Mouse (Mus musculus): ENCODE measurements around the gene Gm10197. TPM values are rescaled to one million over a fixed set of nuclear protein-coding genes. Genes with fewer than 3 reads are reported as not detected.

The Gm10197 gene
- total RNA-seq, 4 experiments from 2014 or later: not detected

DNA sequence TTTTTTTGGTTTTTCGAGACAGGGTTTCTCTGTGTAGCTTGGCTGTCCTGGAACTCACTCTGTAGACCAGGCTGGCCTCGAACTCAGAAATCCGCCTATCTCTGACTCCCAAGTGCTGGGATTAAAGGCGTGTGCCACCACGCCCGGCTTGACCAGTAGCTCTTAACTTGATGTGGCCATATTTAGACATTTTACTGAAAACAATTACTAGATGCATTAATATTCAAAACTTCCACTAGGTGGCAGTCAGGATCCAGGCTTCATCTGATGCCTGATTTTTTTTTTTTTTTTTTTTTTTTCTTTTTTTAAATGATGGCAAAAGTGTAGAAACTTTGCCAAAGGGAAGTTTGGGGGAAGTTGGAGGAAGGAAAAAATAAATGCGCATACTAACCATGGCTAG, 23.0 kb upstream of the Gm10197 start:
- DNase-seq (ENCODE audit: low spot score): peak; percentile 75

- DNase-seq (ENCODE audit: low spot score): no peak
Measured at GRCm38 (mm10) chr19:53393646-53394045, 22.1 kb upstream of the Gm10197 start.

DNA sequence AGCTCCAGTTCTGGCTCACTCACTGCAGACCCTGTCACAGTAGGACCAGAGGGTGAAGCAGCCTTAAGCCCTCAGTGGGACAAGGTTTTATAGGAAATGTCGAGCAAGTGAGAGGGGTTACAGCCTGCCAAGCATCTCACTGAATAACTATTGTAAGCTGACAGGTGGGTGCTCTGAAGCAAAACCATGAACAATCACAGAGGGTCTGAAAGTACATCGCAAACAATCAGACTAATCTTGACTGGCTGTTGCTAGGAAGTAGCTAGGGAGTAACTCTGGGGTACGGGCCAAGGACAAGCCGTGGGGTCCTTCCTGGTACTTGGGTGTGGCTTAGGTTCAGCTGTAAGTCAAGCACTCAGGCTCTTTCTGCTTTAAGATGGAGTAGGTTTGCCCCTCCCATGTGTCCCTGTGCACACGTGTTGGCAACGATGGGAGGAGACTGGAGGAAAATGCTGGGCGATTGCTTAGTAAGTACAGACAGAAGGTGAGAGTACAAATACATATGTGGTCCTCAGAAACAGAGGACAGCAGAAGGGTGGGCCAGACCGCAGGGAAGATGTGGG, 21.3 kb upstream of the Gm10197 start:
- no peak for DNase-seq (ENCODE audit: low spot score)

GRCm38 (mm10) chr19:53391787-53392186, 20.2 kb upstream of the Gm10197 start:
- DNase-seq (ENCODE audit: low spot score): no peak

DNA sequence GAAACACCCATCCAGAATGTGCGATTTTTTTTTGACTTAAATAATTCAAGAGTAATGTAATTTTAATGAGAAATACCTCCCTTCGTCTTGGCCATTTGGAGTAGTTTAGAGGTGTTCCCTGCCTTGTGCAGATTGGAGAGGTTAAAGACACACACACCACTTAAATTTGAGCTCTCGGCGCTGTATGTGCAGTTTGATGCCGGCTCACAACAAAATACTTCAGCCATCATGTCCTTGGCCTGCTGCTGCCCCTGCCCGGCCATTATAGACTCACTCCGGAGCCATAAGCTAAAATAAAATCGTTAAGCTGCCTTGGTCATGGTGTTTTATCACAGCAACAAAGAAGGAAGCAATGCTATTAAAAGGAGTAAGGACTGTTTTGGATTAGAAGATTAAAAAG, 19.8 kb upstream of the Gm10197 start:
- DNase-seq (ENCODE audit: low spot score): no peak

- DNase-seq (ENCODE audit: low spot score): peak; percentile 98
Measured at GRCm38 (mm10) chr19:53390495-53391007, 19.0 kb upstream of the Gm10197 start, which contains the start of gene Smndc1. Gene Smndc1, minus strand, starts transcription at chr19:53390578.

- DNase-seq (ENCODE audit: low spot score): peak; percentile 24
Measured at GRCm38 (mm10) chr19:53389851-53390431, 18.4 kb upstream of the Gm10197 start.

DNA sequence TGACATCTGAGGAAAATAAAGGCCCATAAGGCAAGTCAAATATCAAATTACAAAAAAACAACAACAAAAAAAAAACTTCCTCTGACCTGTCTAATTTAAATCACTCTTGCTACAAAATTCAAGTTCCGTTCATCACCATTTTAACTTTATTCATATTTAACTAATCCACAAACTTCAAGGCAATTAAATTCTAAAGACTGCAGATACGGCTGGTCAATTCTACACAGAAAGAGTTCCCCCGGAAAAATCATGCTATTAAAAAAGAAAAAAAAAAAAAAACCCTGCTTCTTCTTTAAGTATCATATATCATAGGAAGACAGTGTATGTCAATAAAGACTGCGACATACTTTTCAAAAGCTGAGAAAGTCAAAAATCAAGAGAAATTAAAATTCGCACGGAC, 17.9 kb upstream of the Gm10197 start:
- no peak for DNase-seq (ENCODE audit: low spot score)

- DNase-seq (ENCODE audit: low spot score): no peak
Measured at GRCm38 (mm10) chr19:53383336-53383735, 11.8 kb upstream of the Gm10197 start.

- DNase-seq (ENCODE audit: low spot score): no peak
Measured at GRCm38 (mm10) chr19:53378421-53378820, 6.9 kb upstream of the Gm10197 start.

DNA sequence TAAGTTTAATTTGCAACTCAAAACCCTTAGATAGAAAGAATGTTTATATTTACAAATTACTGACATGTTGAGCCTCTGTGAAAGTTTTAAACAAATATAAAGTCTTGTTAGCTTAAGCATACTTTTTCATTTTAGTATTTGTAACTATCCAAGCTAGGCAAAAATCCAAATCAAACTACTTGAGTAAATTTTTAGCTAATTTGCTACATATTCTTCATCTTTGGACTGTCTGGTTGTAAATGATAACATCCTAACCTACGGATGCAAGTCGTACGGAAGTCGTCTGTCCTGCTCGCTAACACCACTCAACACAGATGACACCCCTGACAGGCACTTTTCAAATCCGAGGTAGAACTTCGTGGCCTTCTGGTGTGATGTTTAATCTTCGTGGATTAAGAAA, 6.1 kb upstream of the Gm10197 start:
- DNase-seq (ENCODE audit: low spot score): no peak

GRCm38 (mm10) chr19:53375816-53376215, 4.2 kb upstream of the Gm10197 start:
- DNase-seq (ENCODE audit: low spot score): no peak

DNA sequence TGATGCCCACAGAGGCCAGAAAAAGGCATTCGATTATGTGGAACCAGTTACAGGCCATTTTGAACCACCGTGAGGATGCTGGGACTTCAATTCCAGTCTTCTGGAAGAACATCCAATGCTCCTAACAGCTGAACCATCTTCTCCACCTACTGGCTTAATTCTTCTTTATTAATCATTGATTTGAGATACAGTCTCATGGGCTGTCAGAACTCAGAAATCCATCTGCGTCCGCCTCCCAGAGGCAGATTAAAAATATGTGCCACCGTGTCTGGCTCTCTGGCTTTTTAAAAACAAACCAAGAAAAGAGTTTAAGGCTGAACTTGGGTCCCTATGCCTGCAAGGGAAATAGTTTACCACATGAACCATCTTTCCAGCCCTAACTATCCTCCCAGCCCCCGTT, 3.7 kb upstream of the Gm10197 start:
- DNase-seq (ENCODE audit: low spot score): no peak

DNA sequence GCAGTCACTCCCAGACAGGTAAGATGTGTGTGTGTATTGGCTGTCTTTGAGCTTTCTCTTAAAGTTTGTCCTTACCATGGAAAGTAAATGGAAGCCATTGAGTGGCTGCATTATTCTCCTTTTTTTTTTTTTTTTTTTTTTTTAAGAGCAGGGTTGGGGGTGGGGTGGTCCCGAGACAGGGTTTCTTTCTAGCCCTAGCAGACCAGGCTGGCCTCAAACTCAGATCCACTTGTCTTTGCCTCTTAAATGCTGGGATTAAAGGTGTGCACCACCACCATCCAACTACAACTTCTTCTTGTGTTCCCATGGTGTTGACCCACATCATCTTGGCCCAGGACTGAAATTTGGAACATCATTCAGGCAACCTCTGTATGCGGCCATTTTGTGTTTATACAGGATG, 2.0 kb upstream of the Gm10197 start:
- DNase-seq (ENCODE audit: low spot score): no peak

- DNase-seq (ENCODE audit: low spot score): no peak
Measured at GRCm38 (mm10) chr19:53370233-53370632, 1.3 kb downstream of the Gm10197 start.

- peak; percentile 79 for DNase-seq (ENCODE audit: low spot score)
Measured at GRCm38 (mm10) chr19:53369469-53370043, 2.0 kb downstream of the Gm10197 start.

GRCm38 (mm10) chr19:53366881-53367280, 4.7 kb downstream of the Gm10197 start:
- no peak for DNase-seq (ENCODE audit: low spot score)

- DNase-seq (ENCODE audit: low spot score): no peak
Measured at GRCm38 (mm10) chr19:53366057-53366775, 5.3 kb downstream of the Gm10197 start.

DNA sequence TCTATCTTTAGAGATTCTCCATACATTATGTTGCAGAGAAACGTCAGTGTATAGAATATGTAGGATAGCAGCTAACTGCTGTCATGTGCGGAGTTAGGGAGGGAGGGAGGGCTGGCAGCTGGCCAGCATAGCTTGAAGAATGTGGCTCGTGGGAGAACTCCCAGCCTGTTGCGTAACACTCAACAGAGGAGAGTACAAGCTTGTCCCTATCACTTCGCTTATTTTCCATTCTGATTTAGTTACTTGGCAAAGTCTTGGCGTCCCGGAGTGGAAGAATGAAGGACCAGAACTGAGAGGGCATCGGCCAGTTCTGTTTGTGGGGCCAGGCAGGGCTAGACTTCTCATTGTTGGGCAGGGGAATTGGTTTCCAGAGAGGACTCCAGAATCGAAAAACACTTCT, 6.6 kb downstream of the Gm10197 start:
- DNase-seq (ENCODE audit: low spot score): peak; percentile 77

DNA sequence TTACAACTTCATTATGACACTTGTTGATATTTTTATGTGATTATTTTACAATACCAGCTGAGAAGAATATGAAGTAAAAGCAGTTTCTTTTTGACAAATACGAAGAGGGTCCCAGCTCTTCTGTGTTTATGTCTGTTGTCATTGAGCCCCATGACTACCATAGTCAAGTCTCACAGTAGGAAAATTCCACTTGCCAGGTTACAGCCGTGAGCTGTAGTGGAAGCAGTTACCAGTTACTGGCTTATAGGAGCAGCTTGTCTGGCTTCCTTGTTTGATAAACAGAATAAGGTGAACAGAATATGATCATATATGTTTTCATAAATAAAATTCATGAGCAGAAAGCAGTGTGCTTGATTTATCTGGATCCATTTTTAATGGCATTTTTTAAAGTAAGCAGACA, 7.0 kb downstream of the Gm10197 start:
- DNase-seq (ENCODE audit: low spot score): no peak

- DNase-seq (ENCODE audit: low spot score): no peak
Measured at GRCm38 (mm10) chr19:53362967-53363366, 8.6 kb downstream of the Gm10197 start.

DNA sequence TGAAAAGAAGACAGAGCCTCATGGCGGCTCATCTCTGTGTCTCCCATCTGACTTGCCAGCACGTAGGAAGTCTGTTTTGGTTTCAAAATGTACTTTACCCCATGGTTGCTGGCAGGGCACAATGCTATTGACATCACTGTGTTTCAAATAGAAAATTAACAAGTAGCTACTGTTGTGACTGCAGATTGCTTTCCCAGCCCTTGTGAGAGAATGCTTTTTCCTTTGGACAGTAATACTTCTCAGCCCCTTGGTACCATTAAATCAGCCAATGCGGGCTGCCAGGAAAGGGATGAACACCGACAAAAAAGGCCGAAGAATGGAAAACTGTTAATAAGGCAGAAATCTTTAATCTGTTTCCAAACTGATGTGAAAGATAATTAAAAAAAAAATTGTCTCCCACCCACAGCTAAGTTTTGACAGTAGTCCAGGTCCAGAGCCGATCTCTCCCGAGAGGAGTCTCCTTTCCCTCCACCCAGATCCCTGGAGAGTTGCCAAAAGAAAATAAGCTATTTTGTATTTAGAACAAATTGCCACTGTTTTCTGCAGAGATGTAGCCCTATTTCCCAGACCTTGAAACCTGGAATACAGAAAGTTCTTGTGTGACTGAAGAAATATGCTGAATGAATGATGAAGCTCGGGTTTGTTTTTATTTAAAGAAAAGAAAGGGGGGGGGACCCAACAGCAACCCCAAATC, 11.2 kb downstream of the Gm10197 start:
- peak; percentile 42 for DNase-seq (ENCODE audit: low spot score)
